Mouse (Mus musculus) CH12.LX (cell line): ENCODE data around the gene Uhrf1bp1l. TPM values are rescaled to one million over a fixed set of nuclear protein-coding genes. Genes with fewer than 3 reads are reported as not detected.

Experiments used
- DNase-seq: peaks from one replicate; pipeline ENCODE4 v3.0.0-alpha.2; 2013; ENCODE audit errors: extremely low read depth
- H3K27ac ChIP-seq: 2 replicates; pipeline ENCODE4 v1.5.1; 2012; ENCODE audit warnings: low read depth, mild to moderate bottlenecking, control low read depth, moderate library complexity; ENCODE audit not compliant: insufficient read depth
- H3K27me3 ChIP-seq: replicated peaks from 2 replicates; pipeline ENCODE3; 2012; ENCODE audit warnings: inconsistent platforms
- H3K36me3 ChIP-seq, 2 experiments: replicated peaks in 1 of 2; 2 replicates each; pipeline versions ENCODE3 to v1.6.1; 2012; ENCODE audit warnings: inconsistent platforms in 1 of 2, low read length in 1 of 2, mild to moderate bottlenecking in 1 of 2, mixed read lengths in 1 of 2, moderate library complexity in 1 of 2; ENCODE audit not compliant: control insufficient read depth in 1 of 2, insufficient read depth in 1 of 2
- H3K4me1 ChIP-seq, 2 experiments: 2 replicates each; pipeline ENCODE4 v1.6.1; 2012; ENCODE audit warnings: inconsistent platforms in 1 of 2, moderate library complexity in 1 of 2; ENCODE audit not compliant: insufficient read depth in 2 of 2, control insufficient read depth in 1 of 2
- H3K4me2 ChIP-seq: 2 replicates; pipeline ENCODE4 v1.6.1; 2012; ENCODE audit warnings: low read depth, mild to moderate bottlenecking, control low read depth; ENCODE audit not compliant: poor library complexity, insufficient read depth, severe bottlenecking
- H3K4me3 ChIP-seq, 3 experiments: fragments of 150-350 bp in 1 of 3; sonication (generic) in 1 of 3; replicated peaks in 1 of 3; 2 replicates each; pipeline versions ENCODE3 to v1.5.1; 2011 to 2012; ENCODE audit warnings: low read depth in 2 of 3, low read length in 2 of 3, mild to moderate bottlenecking in 2 of 3, moderate library complexity in 2 of 3, control low read depth in 1 of 3, improper control_type of control experiment in 1 of 3, inconsistent platforms in 1 of 3, mixed read lengths in 1 of 3; ENCODE audit not compliant: poor library complexity in 1 of 3
- H3K79me2 ChIP-seq: replicated peaks from 2 replicates; pipeline ENCODE4 v1.6.1; 2012; ENCODE audit warnings: mild to moderate bottlenecking, moderate library complexity; ENCODE audit not compliant: control insufficient read depth, poor library complexity, insufficient read depth, severe bottlenecking; ENCODE audit errors: extremely low read depth
- H3K9ac ChIP-seq: 2 replicates; pipeline ENCODE4 v1.6.1; 2012; ENCODE audit warnings: low read depth, mild to moderate bottlenecking, control low read depth, moderate library complexity; ENCODE audit not compliant: insufficient read depth
- H3K9me3 ChIP-seq: replicated peaks from 2 replicates; pipeline ENCODE3; 2012; ENCODE audit warnings: low read length, inconsistent platforms, mixed read lengths
- CHD2 ChIP-seq: IDR thresholded peaks from 2 replicates; pipeline ENCODE4 v1.6.1; 2011; ENCODE audit warnings: low read length, improper control_type of control experiment
- EP300 ChIP-seq: IDR thresholded peaks from 2 replicates; pipeline ENCODE4 v1.6.1; 2011; ENCODE audit warnings: low read length, improper control_type of control experiment
- GABPA ChIP-seq: IDR thresholded peaks from 2 replicates; pipeline ENCODE4 v1.6.1; 2012; ENCODE audit warnings: low read depth, low read length, improper control_type of control experiment, inconsistent platforms; ENCODE audit not compliant: insufficient replicate concordance
- JUND ChIP-seq: conservative IDR thresholded peaks from 2 replicates; pipeline ENCODE4 v1.6.1; 2011; ENCODE audit warnings: low read depth, low read length, improper control_type of control experiment
- MAX ChIP-seq: IDR thresholded peaks from 2 replicates; pipeline ENCODE4 v1.6.1; 2011; ENCODE audit warnings: low read length, improper control_type of control experiment
- MEF2A ChIP-seq: IDR thresholded peaks from 2 replicates; pipeline ENCODE4 v1.6.1; 2014; ENCODE audit warnings: low read depth, mild to moderate bottlenecking, inconsistent platforms, low read length, improper control_type of control experiment, borderline replicate concordance
- MXI1 ChIP-seq: IDR thresholded peaks from 2 replicates; pipeline ENCODE4 v1.6.1; 2011; ENCODE audit warnings: mild to moderate bottlenecking, low read depth, low read length, improper control_type of control experiment
- NRF1 ChIP-seq: IDR thresholded peaks from 2 replicates; pipeline ENCODE4 v1.6.1; 2014; ENCODE audit warnings: low read depth, mild to moderate bottlenecking, inconsistent platforms, low read length, improper control_type of control experiment, moderate library complexity
- PAX5 ChIP-seq: IDR thresholded peaks from 2 replicates; pipeline ENCODE4 v1.6.1; 2012; ENCODE audit warnings: low read length, inconsistent platforms, mixed read lengths
- POLR2AphosphoS2 ChIP-seq: IDR thresholded peaks from 2 replicates; pipeline ENCODE4 v1.6.1; 2011; ENCODE audit warnings: low read depth, low read length, improper control_type of control experiment
- RAD21 ChIP-seq: IDR thresholded peaks from 2 replicates; pipeline ENCODE4 v1.6.1; 2011; ENCODE audit warnings: low read depth, mild to moderate bottlenecking, low read length, improper control_type of control experiment, moderate library complexity
- SMC3 ChIP-seq: IDR thresholded peaks from 2 replicates; pipeline ENCODE4 v1.6.1; 2011; ENCODE audit warnings: low read depth, low read length, improper control_type of control experiment
- TBP ChIP-seq: conservative IDR thresholded peaks from 2 replicates; pipeline ENCODE4 v1.6.1; 2011; ENCODE audit warnings: low read depth, low read length, improper control_type of control experiment
- UBTF ChIP-seq: IDR thresholded peaks from 2 replicates; pipeline ENCODE4 v1.6.1; 2012; ENCODE audit warnings: low read depth, mild to moderate bottlenecking, inconsistent platforms, low read length, improper control_type of control experiment, moderate library complexity
- USF1 ChIP-seq: IDR thresholded peaks from 2 replicates; pipeline ENCODE4 v1.6.1; 2014; ENCODE audit warnings: low read depth, mild to moderate bottlenecking, inconsistent platforms, low read length, improper control_type of control experiment
- USF2 ChIP-seq: conservative IDR thresholded peaks from 2 replicates; pipeline ENCODE4 v1.6.1; 2011; ENCODE audit warnings: low read depth, low read length, improper control_type of control experiment
- ZKSCAN1 ChIP-seq: IDR thresholded peaks from 2 replicates; pipeline ENCODE4 v1.6.1; 2012; ENCODE audit warnings: low read depth, inconsistent platforms, low read length, improper control_type of control experiment, borderline replicate concordance
- ZNF384 ChIP-seq: IDR thresholded peaks from 2 replicates; pipeline ENCODE4 v1.6.1; 2012; ENCODE audit warnings: low read depth, low read length, improper control_type of control experiment, inconsistent platforms
- dilution Hi-C: fragments of 300-500 bp; cut with MboI; formaldehyde crosslinking; loops from 2 replicates; pipeline ENCODE4 v1.14.3; 2020; ENCODE audit warnings: low sequenced_read_pairs; ENCODE audit not compliant: extremely low pct_unique_long_range_greater_than_20kb, extremely low pct_ligation_motif_present
- in situ Hi-C: fragments of 300-500 bp; cut with MboI; formaldehyde crosslinking; loops from 3 replicates; pipeline ENCODE4 v1.14.3; 2019; ENCODE audit warnings: low sequenced_read_pairs, low pct_ligation_motif_present, low pct_unique_long_range_greater_than_20kb, mixed read lengths
- polyA plus RNA-seq: library from polyadenylated mRNA; unstranded; fragments of >175 nt; gene quantifications from 2 replicates; pipeline ENCODE4 v1.2.1, GENCODE M21; 2012; ENCODE audit warnings: low read depth; ENCODE audit not compliant: insufficient read length
- total RNA-seq, 2 experiments: library from RNA; depleted of rRNA; stranded (reverse); fragments of 300-350 nt in 1 of 2; fragments of >200 nt in 1 of 2; gene quantifications; 2 replicates each; pipeline ENCODE4 v1.2.3; 2012 to 2014

Uhrf1bp1l gene
- total and polyA plus RNA-seq, 3 experiments: 18.8 to 40.1 (median 27.9) TPM

- in situ Hi-C loops: no loop called here
- Histone ChIP-seq H3K9me3 (no peaks in the 10 kb centered on the region), H3K36me3 (no peaks in the 10 kb centered on the region), H3K4me1 (peaks cover 2 to 12% of the 10 kb centered on the region in 2 experiments; a peak in 2 of 4 replicates), H3K79me2 (no peaks in the 10 kb centered on the region), H3K4me3 (no peak overlapping the region), H3K27ac (no peak overlapping the region), H3K9ac (no peak overlapping the region), H3K27me3 (no peaks in the 10 kb centered on the region), H3K4me2 (peak overlapping the region; percentile 8)
- DNase-seq: no peak
- peak; percentile 43; the same call in 1 of the 2 replicates for TF ChIP-seq ZNF384
- TF ChIP-seq RAD21: no peak
- dilution Hi-C loops: no loop called here
Observed at GRCm38 (mm10) chr10:89740995-89741394, 3.8 kb upstream of the Uhrf1bp1l start.

DNA sequence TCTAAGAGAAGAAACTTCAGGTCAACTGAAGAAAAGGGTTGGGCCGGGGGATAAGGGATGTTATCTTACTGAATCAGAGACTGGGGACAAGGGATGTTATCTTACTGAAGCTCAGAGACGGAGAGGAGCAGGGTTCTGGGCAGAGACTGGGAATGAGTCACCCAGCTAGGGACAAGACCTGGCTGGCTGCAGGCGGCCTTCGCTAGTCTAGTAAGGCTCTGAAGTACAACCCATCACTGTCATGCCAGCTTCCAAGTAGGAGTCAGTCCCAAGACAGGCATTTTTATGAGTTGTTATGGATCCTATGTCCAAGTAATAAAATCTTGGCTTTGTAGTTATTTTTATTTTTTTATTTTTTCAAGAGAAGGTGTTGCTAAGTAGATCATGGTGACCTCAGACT is 1.5 kb upstream of the Uhrf1bp1l start:
- H3K4me3 ChIP-seq: no peak overlapping the region
- H3K4me1 ChIP-seq: peaks cover 6 to 30% of the 10 kb centered on the region in 2 experiments; a peak in 3 of 4 replicates
- TF ChIP-seq ZNF384 (no peak), GABPA (no peak), EP300 (no peak), USF1 (no peak), ZKSCAN1 (no peak), SMC3 (no peak), NRF1 (no peak), JUND (no peak), PAX5 (no peak), RAD21 (no peak), USF2 (no peak), TBP (no peak), MAX (no peak), CHD2 (no peak), MEF2A (no peak), UBTF (no peak), POLR2AphosphoS2 (no peak), MXI1 (no peak)
- dilution Hi-C loops (no loop called here), in situ Hi-C loops (no loop called here)
- H3K9me3 ChIP-seq: no peaks in the 10 kb centered on the region
- no peaks in the 10 kb centered on the region for H3K27me3 ChIP-seq
- DNase-seq: no peak
- H3K4me2 ChIP-seq: no peak overlapping the region
- H3K79me2 ChIP-seq: peaks cover 17% of the 10 kb centered on the region
- H3K36me3 ChIP-seq: peaks cover 0 to 2% of the 10 kb centered on the region in 2 experiments
- H3K9ac ChIP-seq: no peak overlapping the region
- no peak overlapping the region for H3K27ac ChIP-seq
